Mouse (Mus musculus): ENCODE results near the gene Mixl1.

GRCm38 (mm10) chr1:180708935-180709776 is 12.3 kb upstream of the Mixl1 start:
- TF ChIP-seq CTCF (IDR thresholded peaks at IDR 0.05; ENCODE audit: insufficient read depth, low read depth, low read length) (no peak), POLR2A (IDR thresholded peaks at IDR 0.05; ENCODE audit: insufficient read depth, low read depth, low read length) (no peak)
